Mouse (Mus musculus): ENCODE results near the gene Rasgef1a. TPM values are rescaled to one million over a fixed set of nuclear protein-coding genes. Genes with fewer than 3 reads are reported as not detected.

The Rasgef1a gene
- polyA plus RNA-seq, 1 experiment from 2014 or later, result 6.5 TPM

- Histone ChIP-seq H3K9ac (ENCODE audit: low read depth, low read length) (no peak overlapping the region), H3K27me3 (replicated peaks; ENCODE audit: control insufficient read depth, insufficient read depth, low read length) (no peaks in the 10 kb centered on the region), H3K4me3 (ENCODE audit: low read length) (no peak overlapping the region), H3K4me1 (ENCODE audit: control insufficient read depth, insufficient read depth, low read depth, low read length) (no peaks in the 10 kb centered on the region), H3K27ac (ENCODE audit: low read depth, low read length) (no peak overlapping the region), H3K9me3 (ENCODE audit: control insufficient read depth, low read length) (no peaks in the 10 kb centered on the region), H3K4me2 (ENCODE audit: low read length) (no peak overlapping the region), H3K36me3 (ENCODE audit: control insufficient read depth, insufficient read depth, low read length) (peaks cover 4% of the 10 kb centered on the region)
- no peak for ATAC-seq
Observed at GRCm38 (mm10) chr6:118126577-118126976, 115.3 kb downstream of the Rasgef1a start.

- H3K4me3 ChIP-seq (ENCODE audit: low read length), result no peak overlapping the region
- no peak overlapping the region for H3K27ac ChIP-seq (ENCODE audit: low read depth, low read length)
- WGBS, result 82% methylated on average over 7 of the region's 7 CpGs
- no peaks in the 10 kb centered on the region for H3K4me1 ChIP-seq (ENCODE audit: control insufficient read depth, insufficient read depth, low read depth, low read length)
- H3K9ac ChIP-seq (ENCODE audit: low read depth, low read length), result no peak overlapping the region
- no peak for ATAC-seq
- no peak overlapping the region for H3K4me2 ChIP-seq (ENCODE audit: low read length)
- H3K27me3 ChIP-seq (replicated peaks; ENCODE audit: control insufficient read depth, insufficient read depth, low read length), result no peaks in the 10 kb centered on the region
- H3K36me3 ChIP-seq (ENCODE audit: control insufficient read depth, insufficient read depth, low read length), result peaks cover 3% of the 10 kb centered on the region; the same call in 1 of the 2 replicates
- no peaks in the 10 kb centered on the region for H3K9me3 ChIP-seq (ENCODE audit: control insufficient read depth, low read length)
Observed at GRCm38 (mm10) chr6:118127198-118127597, 116.0 kb downstream of the Rasgef1a start.

GRCm38 (mm10) chr6:118127827-118128487 lies 116.7 kb downstream of the Rasgef1a start:
- Histone ChIP-seq H3K27me3 (replicated peaks; ENCODE audit: control insufficient read depth, insufficient read depth, low read length) (no peaks in the 10 kb centered on the region), H3K36me3 (ENCODE audit: control insufficient read depth, insufficient read depth, low read length) (peaks cover 3% of the 10 kb centered on the region; the same call in 1 of the 2 replicates), H3K9ac (ENCODE audit: low read depth, low read length) (no peak overlapping the region), H3K9me3 (ENCODE audit: control insufficient read depth, low read length) (no peaks in the 10 kb centered on the region), H3K4me3 (ENCODE audit: low read length) (no peak overlapping the region), H3K27ac (ENCODE audit: low read depth, low read length) (no peak overlapping the region), H3K4me2 (ENCODE audit: low read length) (no peak overlapping the region), H3K4me1 (ENCODE audit: control insufficient read depth, insufficient read depth, low read depth, low read length) (no peaks in the 10 kb centered on the region)
- no peak for ATAC-seq
- 88% methylated on average over 6 of the region's 6 CpGs for WGBS

DNA sequence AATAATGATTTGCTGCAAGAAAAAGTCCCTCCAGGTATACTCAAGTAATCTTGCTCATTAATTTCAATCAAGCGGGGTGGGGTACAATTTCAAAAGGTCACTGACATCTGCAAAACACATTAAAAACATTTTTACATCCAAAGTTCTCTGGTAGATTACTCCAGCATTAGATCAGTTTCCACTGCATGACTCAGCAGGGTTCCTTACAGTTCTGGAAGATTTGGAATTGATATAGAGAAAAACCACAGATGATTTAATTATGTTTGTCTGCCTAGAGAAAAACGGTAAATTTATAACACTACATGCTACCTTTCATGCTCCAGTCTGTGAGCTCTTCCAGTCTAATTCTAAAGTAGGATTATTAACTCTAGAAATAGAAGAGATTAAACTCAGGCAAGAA lies 118.8 kb downstream of the Rasgef1a start:
- WGBS, result 79% methylated on average over 2 of the region's 2 CpGs
- no peak overlapping the region for H3K4me2 ChIP-seq (ENCODE audit: low read length)
- H3K9me3 ChIP-seq (ENCODE audit: control insufficient read depth, low read length), result no peaks in the 10 kb centered on the region
- no peaks in the 10 kb centered on the region for H3K27me3 ChIP-seq (replicated peaks; ENCODE audit: control insufficient read depth, insufficient read depth, low read length)
- H3K9ac ChIP-seq (ENCODE audit: low read depth, low read length), result no peak overlapping the region
- no peak overlapping the region for H3K4me3 ChIP-seq (ENCODE audit: low read length)
- H3K4me1 ChIP-seq (ENCODE audit: control insufficient read depth, insufficient read depth, low read depth, low read length), result no peaks in the 10 kb centered on the region
- no peak overlapping the region for H3K27ac ChIP-seq (ENCODE audit: low read depth, low read length)
- no peak for ATAC-seq
- H3K36me3 ChIP-seq (ENCODE audit: control insufficient read depth, insufficient read depth, low read length), result no peaks in the 10 kb centered on the region

GRCm38 (mm10) chr6:118134461-118134860 lies 123.2 kb downstream of the Rasgef1a start:
- H3K36me3 ChIP-seq (ENCODE audit: control insufficient read depth, insufficient read depth, low read length), result no peaks in the 10 kb centered on the region
- WGBS, result 83% methylated on average over 1 of the region's 1 CpGs
- no peak overlapping the region for H3K4me2 ChIP-seq (ENCODE audit: low read length)
- H3K9ac ChIP-seq (ENCODE audit: low read depth, low read length), result no peak overlapping the region
- H3K27me3 ChIP-seq (replicated peaks; ENCODE audit: control insufficient read depth, insufficient read depth, low read length), result no peaks in the 10 kb centered on the region
- ATAC-seq, result no peak
- H3K4me1 ChIP-seq (ENCODE audit: control insufficient read depth, insufficient read depth, low read depth, low read length), result 0 out of 2 replicates have a peak, but pooled peaks cover 3% of the 10 kb centered on the region
- H3K4me3 ChIP-seq (ENCODE audit: low read length), result no peak overlapping the region
- no peak overlapping the region for H3K27ac ChIP-seq (ENCODE audit: low read depth, low read length)
- H3K9me3 ChIP-seq (ENCODE audit: control insufficient read depth, low read length), result no peaks in the 10 kb centered on the region

DNA sequence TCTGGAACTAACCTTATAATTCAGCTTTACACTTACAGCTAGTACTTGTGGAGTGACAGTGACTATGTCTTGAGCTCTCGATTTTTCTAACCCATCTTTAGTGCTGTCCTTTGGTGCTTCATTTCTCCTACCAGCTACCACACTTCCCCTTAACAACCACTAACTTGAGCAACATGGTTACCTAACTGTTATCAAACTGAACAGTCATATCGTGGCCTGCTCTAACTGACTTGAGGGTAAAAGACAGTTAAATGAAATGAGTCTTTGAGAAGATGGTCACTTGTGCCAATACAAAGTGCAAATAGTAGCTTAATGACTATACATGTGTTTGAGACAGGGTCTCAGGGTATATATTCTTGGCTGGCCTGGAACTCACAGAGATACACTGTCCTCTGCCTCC lies 125.9 kb downstream of the Rasgef1a start:
- Histone ChIP-seq H3K9ac (ENCODE audit: low read depth, low read length) (no peak overlapping the region), H3K4me3 (ENCODE audit: low read length) (no peak overlapping the region), H3K27me3 (replicated peaks; ENCODE audit: control insufficient read depth, insufficient read depth, low read length) (no peaks in the 10 kb centered on the region), H3K27ac (ENCODE audit: low read depth, low read length) (no peak overlapping the region), H3K4me1 (ENCODE audit: control insufficient read depth, insufficient read depth, low read depth, low read length) (0 out of 2 replicates have a peak, but pooled peaks cover 3% of the 10 kb centered on the region), H3K4me2 (ENCODE audit: low read length) (no peak overlapping the region), H3K36me3 (ENCODE audit: control insufficient read depth, insufficient read depth, low read length) (no peaks in the 10 kb centered on the region), H3K9me3 (ENCODE audit: control insufficient read depth, low read length) (no peaks in the 10 kb centered on the region)
- WGBS, result 87% methylated on average over 2 of the region's 2 CpGs
- no peak for ATAC-seq

DNA sequence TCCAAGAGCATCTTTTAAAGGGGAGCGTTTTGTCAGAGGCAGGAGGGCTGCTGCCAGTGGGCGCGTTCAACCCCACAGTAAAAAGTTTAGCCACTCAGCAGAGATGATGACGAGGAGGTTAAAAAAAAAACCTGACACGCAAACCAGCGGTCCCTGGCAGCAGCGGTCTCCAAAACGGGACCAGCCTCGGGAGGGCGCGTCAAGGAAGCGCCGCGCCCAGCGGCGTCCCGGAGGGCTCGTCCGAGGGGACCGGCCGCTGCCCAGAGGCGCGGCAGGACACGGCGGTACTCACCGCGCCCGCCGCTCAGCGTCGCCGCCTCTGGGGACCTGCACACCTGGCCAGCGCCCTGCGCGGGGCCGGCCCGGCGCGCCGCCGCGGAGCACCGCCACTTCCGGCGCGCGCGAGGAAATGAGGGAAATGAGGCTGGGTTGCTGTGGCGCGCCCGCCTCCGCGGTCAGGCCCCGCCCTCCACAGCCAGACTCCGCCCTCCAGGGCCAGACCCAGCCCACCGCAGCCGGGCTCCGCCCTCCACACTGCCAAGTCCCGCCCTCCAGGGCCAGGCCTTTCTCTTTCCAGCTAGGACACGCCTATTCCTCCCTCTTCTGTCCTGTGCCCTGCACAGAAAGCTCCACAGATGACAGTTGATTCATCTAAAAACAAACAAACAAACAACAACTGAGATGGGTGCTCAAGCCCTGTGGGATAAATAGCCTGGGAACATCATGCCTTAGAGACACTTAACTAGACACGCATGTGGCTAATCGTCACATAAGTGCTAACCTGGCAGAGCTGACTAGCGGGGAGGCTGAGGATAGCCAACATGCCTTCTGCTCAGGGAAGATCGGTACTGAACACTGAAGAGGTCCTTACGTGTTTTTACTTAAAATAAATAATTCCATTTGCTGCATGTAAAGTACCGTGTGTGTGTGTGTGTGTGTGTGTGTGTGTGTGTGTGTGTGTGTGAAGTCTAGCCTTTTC lies 127.8 kb downstream of the Rasgef1a start, which contains the start of gene Csgalnact2:
TSS of gene Csgalnact2 (minus strand) at position 410 of the 979 bp plus-strand sequence.
- Histone ChIP-seq H3K27ac (ENCODE audit: low read depth, low read length) (peak within 1 kb of the TSS; percentile 85), H3K4me2 (ENCODE audit: low read length) (peak within 1 kb of the TSS; percentile 85), H3K4me1 (ENCODE audit: control insufficient read depth, insufficient read depth, low read depth, low read length) (0 out of 2 replicates have a peak, but pooled peaks cover 3% of the 10 kb centered on the region), H3K9me3 (ENCODE audit: control insufficient read depth, low read length) (no peaks in the 10 kb centered on the region), H3K4me3 (ENCODE audit: low read length) (peak within 1 kb of the TSS; percentile 86), H3K27me3 (replicated peaks; ENCODE audit: control insufficient read depth, insufficient read depth, low read length) (no peaks in the 10 kb centered on the region), H3K9ac (ENCODE audit: low read depth, low read length) (peak within 1 kb of the TSS; percentile 90), H3K36me3 (ENCODE audit: control insufficient read depth, insufficient read depth, low read length) (no peaks in the 10 kb centered on the region)
- WGBS, result 6% methylated on average over 54 of the region's 66 CpGs
- peak; percentile 99 for ATAC-seq

DNA sequence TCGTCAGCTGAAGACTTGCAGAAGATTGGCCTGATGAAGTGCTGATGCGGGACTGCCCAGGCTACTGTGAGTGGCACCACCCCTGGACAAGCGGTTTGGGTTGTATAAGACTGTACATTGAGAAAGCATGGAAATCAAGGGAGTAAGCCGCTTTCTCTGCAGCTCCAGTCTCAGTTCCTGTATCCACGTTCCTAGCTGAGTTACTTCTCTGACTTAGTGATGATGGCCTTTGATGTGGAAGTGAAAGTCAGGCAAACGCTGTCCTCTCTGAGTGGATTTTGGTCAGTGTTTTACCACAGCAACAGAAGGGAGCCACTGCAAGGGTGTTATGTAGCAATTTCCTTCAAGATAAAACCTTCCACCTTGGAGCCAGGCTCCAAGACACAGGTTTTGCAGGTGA lies 129.7 kb downstream of the Rasgef1a start:
- 90% methylated on average over 6 of the region's 6 CpGs for WGBS
- no peak overlapping the region for H3K4me3 ChIP-seq (ENCODE audit: low read length)
- H3K9me3 ChIP-seq (ENCODE audit: control insufficient read depth, low read length), result no peaks in the 10 kb centered on the region
- H3K27ac ChIP-seq (ENCODE audit: low read depth, low read length), result no peak overlapping the region
- no peaks in the 10 kb centered on the region for H3K27me3 ChIP-seq (replicated peaks; ENCODE audit: control insufficient read depth, insufficient read depth, low read length)
- 0 out of 2 replicates have a peak, but pooled peaks cover 3% of the 10 kb centered on the region for H3K4me1 ChIP-seq (ENCODE audit: control insufficient read depth, insufficient read depth, low read depth, low read length)
- no peaks in the 10 kb centered on the region for H3K36me3 ChIP-seq (ENCODE audit: control insufficient read depth, insufficient read depth, low read length)
- H3K9ac ChIP-seq (ENCODE audit: low read depth, low read length), result no peak overlapping the region
- no peak for ATAC-seq
- no peak overlapping the region for H3K4me2 ChIP-seq (ENCODE audit: low read length)

Measured in hindbrain, embryonic 16.5 days (tissue).